Mouse (Mus musculus) C2C12 (cell line): ENCODE data around the gene Lmtk2.

Source experiments
- CTCF ChIP-seq: IDR thresholded peaks from one replicate; pipeline ENCODE4 v1.5.1; 2011; ENCODE audit not compliant: control insufficient read depth, insufficient read depth, insufficient read length
- FOSL1 ChIP-seq: IDR thresholded peaks from one replicate; pipeline ENCODE4 v1.8.0; 2011; ENCODE audit warnings: mild to moderate bottlenecking, low read length; ENCODE audit not compliant: poor library complexity, insufficient read depth, severe bottlenecking
- MAX ChIP-seq: IDR thresholded peaks from one replicate; pipeline ENCODE4 v1.6.1; 2011; ENCODE audit warnings: mild to moderate bottlenecking, control low read depth
- USF1 ChIP-seq: IDR thresholded peaks from one replicate; pipeline ENCODE4 v1.6.1; 2011; ENCODE audit warnings: low read depth, mild to moderate bottlenecking, control low read depth, moderate library complexity

DNA sequence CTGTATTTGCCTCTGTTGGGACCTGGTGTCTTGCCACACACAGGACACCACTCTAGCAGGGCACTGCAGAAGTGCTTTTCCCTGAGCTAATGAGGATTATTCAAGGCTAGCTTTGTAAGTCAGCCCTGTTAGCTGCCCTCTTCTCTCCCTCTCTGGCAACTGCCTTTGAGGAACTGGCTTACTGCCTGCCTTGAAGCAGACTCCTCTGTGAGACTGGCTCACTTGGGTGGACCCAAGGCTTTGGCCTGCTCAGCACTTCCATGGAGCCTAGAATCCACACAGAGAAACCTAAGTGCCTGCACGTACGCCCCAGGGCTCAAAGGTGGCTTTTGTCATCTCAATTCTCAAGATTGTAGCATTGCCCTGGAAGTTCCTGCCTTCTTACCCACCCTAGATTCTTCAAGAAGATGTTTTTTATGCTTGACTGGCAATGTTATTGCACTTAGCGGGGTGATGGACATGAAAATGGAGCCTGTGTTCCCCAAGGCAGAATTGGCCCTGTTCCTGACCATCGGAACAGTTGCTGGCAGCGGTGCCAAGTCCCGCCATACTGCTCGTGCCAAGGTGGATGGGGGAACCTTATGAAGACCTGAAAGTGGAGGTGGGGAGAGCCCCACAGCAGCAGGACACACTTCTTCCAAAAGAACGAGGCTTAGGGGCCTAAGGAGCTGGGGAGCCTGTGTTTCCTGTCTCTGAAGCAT is 69.2 kb downstream of the Lmtk2 start:
- TF ChIP-seq CTCF (no peak), USF1 (no peak), FOSL1 (no peak), MAX (no peak)
